Mouse (Mus musculus) small intestine, adult 2 months (tissue): ENCODE measurements at regions not wholly inside any gene's neighbourhood (a gene's known extent, or its start where the extent isn't known, plus 50 kb on each side); places are given as distances from the start of the nearest gene placed in this dataset.

Source experiments
- H3K27ac ChIP-seq: fragments of 200-500 bp; 2 replicates; pipeline ENCODE4 v1.5.1; 2012; ENCODE audit warnings: low read depth, low read length, control low read depth, inconsistent platforms; ENCODE audit not compliant: insufficient read depth
- H3K27me3 ChIP-seq: fragments of 200-500 bp; 2 replicates; pipeline ENCODE4 v1.6.1; 2012; ENCODE audit warnings: mild to moderate bottlenecking, moderate library complexity, low read length, inconsistent platforms; ENCODE audit not compliant: control insufficient read depth, insufficient read depth
- H3K36me3 ChIP-seq: fragments of 200-500 bp; 2 replicates; pipeline ENCODE4 v1.6.1; 2012; ENCODE audit warnings: mild to moderate bottlenecking, low read length, control low read depth, inconsistent platforms; ENCODE audit not compliant: control insufficient read depth, insufficient read depth
- H3K4me1 ChIP-seq: fragments of 200-500 bp; 2 replicates; pipeline ENCODE4 v1.6.1; 2012; ENCODE audit warnings: low read length, inconsistent platforms, mixed read lengths; ENCODE audit not compliant: control insufficient read depth, insufficient read depth, insufficient read length
- H3K4me3 ChIP-seq: fragments of 200-500 bp; 2 replicates; pipeline ENCODE4 v1.5.1; 2012; ENCODE audit warnings: low read depth, mild to moderate bottlenecking, control low read depth, inconsistent platforms, low read length, moderate library complexity
- CTCF ChIP-seq: fragments of 200-500 bp; IDR thresholded peaks from 2 replicates; pipeline ENCODE4 v1.5.1; 2012; ENCODE audit warnings: low read depth, mild to moderate bottlenecking, control low read depth, inconsistent platforms, low read length, moderate library complexity, mixed read lengths; ENCODE audit not compliant: insufficient replicate concordance, insufficient read length; ENCODE audit errors: extremely low read depth
- POLR2A ChIP-seq: fragments of 200-500 bp; IDR thresholded peaks from 2 replicates; pipeline ENCODE4 v1.6.1; 2012; ENCODE audit warnings: low read depth, mild to moderate bottlenecking, control low read depth, inconsistent platforms, low read length, moderate library complexity
- WGBS: fragments of 180-500 bp; shearing (Covaris S2); methylation state at CpG from one replicate; pipeline ENCODE4 v1.1.7; 2018; 5-methylcytosine and 5-hydroxymethylcytosine counted together

DNA sequence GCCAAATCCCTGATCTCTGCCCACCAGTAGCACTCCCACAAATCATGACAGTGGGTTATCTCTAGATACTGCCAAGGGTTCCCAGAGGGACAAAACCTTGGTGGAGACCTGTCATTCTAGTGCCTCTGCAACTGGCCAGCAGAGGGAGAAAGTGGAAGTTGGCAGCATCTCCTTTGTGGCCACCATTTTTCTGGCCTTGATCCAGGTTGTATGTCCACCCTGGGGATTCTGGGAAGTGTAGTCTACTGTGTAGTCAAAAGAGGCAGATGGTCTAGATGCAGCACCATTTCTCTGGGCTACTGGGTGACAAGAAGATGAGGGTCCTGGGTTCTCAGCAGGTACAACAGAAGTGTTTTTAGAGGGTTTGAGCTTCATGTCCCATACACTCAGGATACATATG is 152.1 kb downstream of the Cct6b start:
- Histone ChIP-seq H3K4me3 (no peak overlapping the region), H3K27ac (no peak overlapping the region), H3K4me1 (no peaks in the 10 kb centered on the region), H3K27me3 (no peaks in the 10 kb centered on the region), H3K36me3 (no peaks in the 10 kb centered on the region)
- no peak for TF ChIP-seq POLR2A
- TF ChIP-seq CTCF = no peak

DNA sequence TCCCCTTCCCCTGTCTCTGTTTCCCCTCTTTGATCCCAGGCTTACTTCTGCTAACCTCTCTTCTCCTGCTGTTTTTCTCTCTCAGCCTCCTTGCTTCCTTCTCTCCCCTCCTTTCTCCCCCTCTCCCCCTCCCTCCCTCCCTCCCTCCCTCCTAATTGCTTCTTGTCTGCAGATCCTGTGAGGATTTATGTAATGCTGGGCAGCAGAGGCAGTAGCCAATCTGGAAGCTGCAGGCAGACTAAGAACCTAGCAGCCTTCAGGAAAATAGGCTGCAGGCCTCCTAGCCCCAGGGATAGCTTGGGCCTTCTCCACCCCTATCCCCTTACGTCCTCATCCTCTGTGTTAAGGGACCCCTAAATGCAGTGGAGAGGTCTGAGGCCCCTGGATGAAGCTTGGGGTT is 155.2 kb downstream of the Cct6b start:
- WGBS = 54% methylated on average over 1 of the region's 1 CpGs
- Histone ChIP-seq H3K36me3 (no peaks in the 10 kb centered on the region), H3K27ac (no peak overlapping the region), H3K27me3 (no peaks in the 10 kb centered on the region), H3K4me3 (no peak overlapping the region), H3K4me1 (no peaks in the 10 kb centered on the region)
- no peak for TF ChIP-seq POLR2A
- no peak for TF ChIP-seq CTCF

GRCm38 (mm10) chr11:82607661-82608060 is 156.5 kb downstream of the Cct6b start:
- H3K27ac ChIP-seq = no peak overlapping the region
- no peaks in the 10 kb centered on the region for H3K36me3 ChIP-seq
- no peaks in the 10 kb centered on the region for H3K27me3 ChIP-seq
- H3K4me3 ChIP-seq = no peak overlapping the region
- no peak for TF ChIP-seq CTCF
- no peak for TF ChIP-seq POLR2A
- no peaks in the 10 kb centered on the region for H3K4me1 ChIP-seq
- 82% methylated on average over 5 of the region's 5 CpGs for WGBS

- Histone ChIP-seq H3K27ac (no peak overlapping the region), H3K4me3 (no peak overlapping the region), H3K36me3 (no peaks in the 10 kb centered on the region), H3K4me1 (no peaks in the 10 kb centered on the region), H3K27me3 (no peaks in the 10 kb centered on the region)
- TF ChIP-seq POLR2A = no peak
- no peak for TF ChIP-seq CTCF
- 39% methylated on average over 7 of the region's 7 CpGs for WGBS
Measured at GRCm38 (mm10) chr11:82604251-82604835, 159.8 kb downstream of the Cct6b start.

GRCm38 (mm10) chr11:82602818-82603217 is 161.3 kb downstream of the Cct6b start:
- Histone ChIP-seq H3K4me3 (no peak overlapping the region), H3K4me1 (no peaks in the 10 kb centered on the region), H3K36me3 (no peaks in the 10 kb centered on the region), H3K27me3 (no peaks in the 10 kb centered on the region), H3K27ac (no peak overlapping the region)
- WGBS = 9% methylated on average over 11 of the region's 11 CpGs
- TF ChIP-seq CTCF (no peak), POLR2A (no peak)

- Histone ChIP-seq H3K27ac (no peak overlapping the region), H3K4me1 (no peaks in the 10 kb centered on the region), H3K36me3 (no peaks in the 10 kb centered on the region), H3K4me3 (no peak overlapping the region), H3K27me3 (no peaks in the 10 kb centered on the region)
- WGBS = 53% methylated on average over 2 of the region's 2 CpGs
- TF ChIP-seq POLR2A = no peak
- TF ChIP-seq CTCF = no peak
Measured at GRCm38 (mm10) chr11:82602250-82602649, 161.9 kb downstream of the Cct6b start.

- Histone ChIP-seq H3K4me1 (no peaks in the 10 kb centered on the region), H3K27ac (no peak overlapping the region), H3K27me3 (no peaks in the 10 kb centered on the region), H3K4me3 (no peak overlapping the region), H3K36me3 (no peaks in the 10 kb centered on the region)
- TF ChIP-seq CTCF (no peak), POLR2A (no peak)
- 62% methylated on average over 9 of the region's 9 CpGs for WGBS
Measured at GRCm38 (mm10) chr11:82600151-82600550, 164.0 kb downstream of the Cct6b start.
